Mouse (Mus musculus) CH12.LX (cell line): ENCODE measurements at regions not wholly inside any gene's neighbourhood (a gene's known extent, or its start where the extent isn't known, plus 50 kb on each side); places are given as distances from the start of the nearest gene placed in this dataset.

Experiments used
- DNase-seq: peaks from one replicate; pipeline ENCODE4 v3.0.0-alpha.2; 2013; ENCODE audit errors: extremely low read depth
- H3K27ac ChIP-seq: 2 replicates; pipeline ENCODE4 v1.5.1; 2012; ENCODE audit warnings: low read depth, mild to moderate bottlenecking, control low read depth, moderate library complexity; ENCODE audit not compliant: insufficient read depth
- H3K27me3 ChIP-seq: replicated peaks from 2 replicates; pipeline ENCODE3; 2012; ENCODE audit warnings: inconsistent platforms
- H3K36me3 ChIP-seq, 2 experiments: replicated peaks in 1 of 2; 2 replicates each; pipeline versions ENCODE3 to v1.6.1; 2012; ENCODE audit warnings: inconsistent platforms in 1 of 2, low read length in 1 of 2, mild to moderate bottlenecking in 1 of 2, mixed read lengths in 1 of 2, moderate library complexity in 1 of 2; ENCODE audit not compliant: control insufficient read depth in 1 of 2, insufficient read depth in 1 of 2
- H3K4me1 ChIP-seq, 2 experiments: 2 replicates each; pipeline ENCODE4 v1.6.1; 2012; ENCODE audit warnings: inconsistent platforms in 1 of 2, moderate library complexity in 1 of 2; ENCODE audit not compliant: insufficient read depth in 2 of 2, control insufficient read depth in 1 of 2
- H3K4me2 ChIP-seq: 2 replicates; pipeline ENCODE4 v1.6.1; 2012; ENCODE audit warnings: low read depth, mild to moderate bottlenecking, control low read depth; ENCODE audit not compliant: poor library complexity, insufficient read depth, severe bottlenecking
- H3K4me3 ChIP-seq, 3 experiments: fragments of 150-350 bp in 1 of 3; sonication (generic) in 1 of 3; replicated peaks in 1 of 3; 2 replicates each; pipeline versions ENCODE3 to v1.5.1; 2011 to 2012; ENCODE audit warnings: low read depth in 2 of 3, low read length in 2 of 3, mild to moderate bottlenecking in 2 of 3, moderate library complexity in 2 of 3, control low read depth in 1 of 3, improper control_type of control experiment in 1 of 3, inconsistent platforms in 1 of 3, mixed read lengths in 1 of 3; ENCODE audit not compliant: poor library complexity in 1 of 3
- H3K79me2 ChIP-seq: replicated peaks from 2 replicates; pipeline ENCODE4 v1.6.1; 2012; ENCODE audit warnings: mild to moderate bottlenecking, moderate library complexity; ENCODE audit not compliant: control insufficient read depth, poor library complexity, insufficient read depth, severe bottlenecking; ENCODE audit errors: extremely low read depth
- H3K9ac ChIP-seq: 2 replicates; pipeline ENCODE4 v1.6.1; 2012; ENCODE audit warnings: low read depth, mild to moderate bottlenecking, control low read depth, moderate library complexity; ENCODE audit not compliant: insufficient read depth
- H3K9me3 ChIP-seq: replicated peaks from 2 replicates; pipeline ENCODE3; 2012; ENCODE audit warnings: low read length, inconsistent platforms, mixed read lengths
- BHLHE40 ChIP-seq: IDR thresholded peaks from 2 replicates; pipeline ENCODE4 v1.6.1; 2011; ENCODE audit warnings: mild to moderate bottlenecking, low read depth, low read length, improper control_type of control experiment
- CHD2 ChIP-seq: IDR thresholded peaks from 2 replicates; pipeline ENCODE4 v1.6.1; 2011; ENCODE audit warnings: low read length, improper control_type of control experiment
- E2F4 ChIP-seq: IDR thresholded peaks from 2 replicates; pipeline ENCODE4 v1.6.1; 2011; ENCODE audit warnings: low read depth, low read length, improper control_type of control experiment; ENCODE audit not compliant: insufficient replicate concordance
- ELF1 ChIP-seq: IDR thresholded peaks from 2 replicates; pipeline ENCODE4 v1.6.1; 2014; ENCODE audit warnings: low read depth, mild to moderate bottlenecking, inconsistent platforms, low read length, improper control_type of control experiment
- IRF4 ChIP-seq: IDR thresholded peaks from 2 replicates; pipeline ENCODE4 v1.6.1; 2014; ENCODE audit warnings: low read depth, mild to moderate bottlenecking, inconsistent platforms, low read length, improper control_type of control experiment
- MAFK ChIP-seq: IDR thresholded peaks from 2 replicates; pipeline ENCODE4 v1.6.1; 2011; ENCODE audit warnings: low read length, improper control_type of control experiment; ENCODE audit not compliant: insufficient replicate concordance
- MAZ ChIP-seq: IDR thresholded peaks from 2 replicates; pipeline ENCODE4 v1.6.1; 2012; ENCODE audit warnings: low read depth, mild to moderate bottlenecking, inconsistent platforms, low read length, improper control_type of control experiment, moderate library complexity
- MYC ChIP-seq: IDR thresholded peaks from 2 replicates; pipeline ENCODE4 v1.6.1; 2011; ENCODE audit warnings: low read depth, mild to moderate bottlenecking, improper control_type of control experiment, low read length
- NRF1 ChIP-seq: IDR thresholded peaks from 2 replicates; pipeline ENCODE4 v1.6.1; 2014; ENCODE audit warnings: low read depth, mild to moderate bottlenecking, inconsistent platforms, low read length, improper control_type of control experiment, moderate library complexity
- POLR2A ChIP-seq: IDR thresholded peaks from 2 replicates; pipeline ENCODE4 v1.6.1; 2011; ENCODE audit warnings: low read depth, mild to moderate bottlenecking, improper control_type of control experiment, low read length
- SIN3A ChIP-seq: IDR thresholded peaks from 2 replicates; pipeline ENCODE4 v1.6.1; 2012; ENCODE audit warnings: low read length, improper control_type of control experiment, inconsistent platforms
- TCF12 ChIP-seq: IDR thresholded peaks from 2 replicates; pipeline ENCODE4 v1.6.1; 2014; ENCODE audit warnings: low read depth, mild to moderate bottlenecking, inconsistent platforms, low read length, improper control_type of control experiment
- USF2 ChIP-seq: conservative IDR thresholded peaks from 2 replicates; pipeline ENCODE4 v1.6.1; 2011; ENCODE audit warnings: low read depth, low read length, improper control_type of control experiment
- ZC3H11A ChIP-seq: IDR thresholded peaks from 2 replicates; pipeline ENCODE4 v1.6.1; 2012; ENCODE audit warnings: low read depth, mild to moderate bottlenecking, inconsistent platforms, low read length, improper control_type of control experiment
- ZMIZ1 ChIP-seq: IDR thresholded peaks from 2 replicates; pipeline ENCODE4 v1.6.1; 2012; ENCODE audit warnings: low read depth, mild to moderate bottlenecking, inconsistent platforms, low read length, improper control_type of control experiment
- ZNF384 ChIP-seq: IDR thresholded peaks from 2 replicates; pipeline ENCODE4 v1.6.1; 2012; ENCODE audit warnings: low read depth, low read length, improper control_type of control experiment, inconsistent platforms
- dilution Hi-C: fragments of 300-500 bp; cut with MboI; formaldehyde crosslinking; loops from 2 replicates; pipeline ENCODE4 v1.14.3; 2020; ENCODE audit warnings: low sequenced_read_pairs; ENCODE audit not compliant: extremely low pct_unique_long_range_greater_than_20kb, extremely low pct_ligation_motif_present
- in situ Hi-C: fragments of 300-500 bp; cut with MboI; formaldehyde crosslinking; loops from 3 replicates; pipeline ENCODE4 v1.14.3; 2019; ENCODE audit warnings: low sequenced_read_pairs, low pct_ligation_motif_present, low pct_unique_long_range_greater_than_20kb, mixed read lengths

- no peaks in the 10 kb centered on the region for H3K36me3 ChIP-seq
- H3K4me2 ChIP-seq = no peak overlapping the region
- no peaks in the 10 kb centered on the region for H3K79me2 ChIP-seq
- H3K27ac ChIP-seq = no peak overlapping the region
- no peak for DNase-seq
- dilution Hi-C loops (no loop called here), in situ Hi-C loops (no loop called here)
- peaks cover 0 to 36% of the 10 kb centered on the region in 2 experiments; a peak in 2 of 4 replicates for H3K4me1 ChIP-seq
- H3K4me3 ChIP-seq = no peak overlapping the region
- H3K27me3 ChIP-seq = no peaks in the 10 kb centered on the region
- TF ChIP-seq POLR2A (no peak), USF2 (no peak), ZNF384 (no peak), IRF4 (no peak), CHD2 (no peak)
- no peak overlapping the region for H3K9ac ChIP-seq
- H3K9me3 ChIP-seq = no peaks in the 10 kb centered on the region
These were observed 552.1 kb upstream of the Gulo start for GRCm38 (mm10) chr14:66561042-66561590.

- DNase-seq = no peak
- H3K9me3 ChIP-seq = no peaks in the 10 kb centered on the region
- no peak overlapping the region for H3K9ac ChIP-seq
- H3K27me3 ChIP-seq = no peaks in the 10 kb centered on the region
- H3K27ac ChIP-seq = no peak overlapping the region
- TF ChIP-seq ELF1 (no peak), BHLHE40 (peak; percentile 84)
- TF ChIP-seq, all 38 proteins: peak for 1
- Histone ChIP-seq H3K36me3 (no peaks in the 10 kb centered on the region), H3K4me1 (peaks cover 0 to 45% of the 10 kb centered on the region in 2 experiments; a peak in 2 of 4 replicates), H3K79me2 (no peaks in the 10 kb centered on the region), H3K4me3 (no peak overlapping the region), H3K4me2 (no peak overlapping the region)
- dilution Hi-C loops (no loop called here), in situ Hi-C loops (no loop called here)
These were observed 549.4 kb upstream of the Gulo start for GRCm38 (mm10) chr14:66558393-66558792.

- Histone ChIP-seq H3K27me3 (no peaks in the 10 kb centered on the region), H3K4me1 (peaks cover 0 to 46% of the 10 kb centered on the region in 2 experiments; a peak in 2 of 4 replicates), H3K4me2 (no peak overlapping the region), H3K79me2 (no peaks in the 10 kb centered on the region), H3K9me3 (no peaks in the 10 kb centered on the region), H3K4me3 (no peak overlapping the region), H3K27ac (no peak overlapping the region), H3K9ac (no peak overlapping the region), H3K36me3 (no peaks in the 10 kb centered on the region)
- peak; percentile 16 for DNase-seq
- in situ Hi-C loops (no loop called here), dilution Hi-C loops (no loop called here)
- TF ChIP-seq BHLHE40 = no peak
- TF ChIP-seq USF2 = no peak
- no peak for TF ChIP-seq ZNF384
- TF ChIP-seq E2F4 = no peak
- TF ChIP-seq NRF1 = no peak
- TF ChIP-seq MAFK = no peak
- TF ChIP-seq ZC3H11A = no peak
- no peak for TF ChIP-seq POLR2A
- TF ChIP-seq MAZ = no peak
- no peak for TF ChIP-seq TCF12
- TF ChIP-seq SIN3A = no peak
- TF ChIP-seq MYC = no peak
- no peak for TF ChIP-seq ZMIZ1
These were observed 548.6 kb upstream of the Gulo start for GRCm38 (mm10) chr14:66557631-66558030.
